Mouse (Mus musculus): ENCODE measurements around the gene Masp2.

Gene Masp2

DNA sequence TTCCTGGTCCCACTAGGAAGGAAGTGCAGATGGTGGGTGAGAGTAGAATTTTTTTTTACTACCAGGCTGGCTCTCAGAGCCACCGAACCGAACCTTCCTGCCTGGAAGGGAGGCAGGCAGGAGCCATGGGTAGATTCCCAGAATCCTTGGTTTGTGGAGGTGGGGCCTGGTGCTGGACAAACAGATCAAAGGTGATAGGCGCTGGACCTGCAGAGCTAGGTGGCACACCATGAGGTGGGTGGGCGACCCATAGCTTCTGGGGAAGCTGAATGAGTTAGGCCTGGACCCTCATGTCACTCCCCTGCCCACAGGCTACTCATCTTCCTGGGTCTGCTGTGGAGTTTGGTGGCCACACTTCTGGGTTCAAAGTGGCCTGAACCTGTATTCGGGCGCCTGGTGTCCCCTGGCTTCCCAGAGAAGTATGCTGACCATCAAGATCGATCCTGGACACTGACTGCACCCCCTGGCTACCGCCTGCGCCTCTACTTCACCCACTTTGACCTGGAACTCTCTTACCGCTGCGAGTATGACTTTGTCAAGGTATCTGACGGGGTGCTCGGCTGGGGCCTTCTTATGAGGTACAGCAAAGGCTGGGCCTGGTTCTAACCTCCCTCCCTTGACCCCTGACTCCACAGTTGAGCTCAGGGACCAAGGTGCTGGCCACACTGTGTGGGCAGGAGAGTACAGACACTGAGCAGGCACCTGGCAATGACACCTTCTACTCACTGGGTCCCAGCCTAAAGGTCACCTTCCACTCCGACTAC is at the start of gene Masp2:
Gene Masp2, plus strand, starts transcription at position 198 of the 764 bp plus-strand sequence.
- no peak for DNase-seq (ENCODE audit: low spot score)

DNA sequence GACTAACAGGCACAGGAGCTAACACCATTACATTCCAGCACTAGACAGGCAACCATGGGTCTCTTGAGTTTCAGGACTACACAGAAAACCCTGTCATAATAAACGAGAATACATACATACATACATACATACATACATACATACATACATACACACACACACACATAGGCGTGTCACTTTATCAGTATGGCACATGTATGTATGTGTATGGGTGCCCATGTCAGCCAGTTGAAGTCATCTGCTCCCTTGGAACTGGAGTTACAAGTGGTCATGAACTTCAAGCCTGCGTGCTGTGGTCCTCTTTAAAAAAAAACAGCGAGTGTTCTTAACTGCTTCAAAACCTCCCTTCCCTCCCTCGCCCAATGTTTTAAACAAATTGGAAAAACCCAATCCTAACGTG is 44.6 kb upstream of the Masp2 start:
- no peak for DNase-seq (ENCODE audit: low spot score)

GRCm38 (mm10) chr4:148558297-148559000 is 43.9 kb upstream of the Masp2 start, which contains the start of gene Exosc10:
Gene Exosc10, plus strand, starts transcription at chr4:148558429.
- peak; percentile 74 for DNase-seq (ENCODE audit: low spot score)

DNA sequence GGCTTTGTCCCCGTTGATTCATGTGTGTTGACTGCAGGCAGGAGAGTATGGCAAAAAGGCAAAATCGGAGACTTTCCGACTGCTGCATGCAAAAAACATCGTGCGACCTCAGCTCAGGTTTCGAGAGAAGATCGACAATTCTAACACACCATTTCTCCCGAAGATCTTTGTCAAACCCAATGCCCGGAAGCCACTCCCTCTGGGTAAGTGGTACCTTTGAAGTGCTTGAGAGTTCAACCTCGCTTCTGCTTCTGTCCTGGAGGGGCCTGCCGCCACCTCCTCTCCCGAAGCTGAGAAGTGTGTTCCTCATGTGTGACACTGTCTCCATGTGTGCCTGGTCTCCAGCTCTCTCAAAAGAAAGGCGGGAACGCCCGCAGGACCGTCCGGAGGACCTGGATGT is 39.7 kb upstream of the Masp2 start:
- DNase-seq (ENCODE audit: low spot score): no peak

DNA sequence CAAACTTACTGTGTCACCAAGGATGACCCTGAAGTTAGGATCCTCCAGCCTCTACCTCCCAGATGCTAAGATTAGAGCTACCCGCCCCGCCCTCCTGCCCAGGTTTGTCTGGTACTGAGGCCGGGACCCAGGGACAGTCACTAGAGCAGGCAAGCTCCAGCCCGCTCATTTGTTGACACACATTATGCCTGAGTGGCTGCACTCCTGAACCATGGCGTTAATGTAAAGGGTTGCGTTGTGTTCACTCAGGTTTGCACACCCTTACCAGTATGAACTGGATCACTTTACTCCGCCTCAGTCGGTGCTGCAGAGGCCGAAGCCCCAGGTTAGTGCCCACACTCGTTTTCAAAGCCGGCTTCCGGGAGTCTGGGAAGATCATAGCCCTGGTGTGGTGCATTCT is 38.8 kb upstream of the Masp2 start:
- DNase-seq (ENCODE audit: low spot score): no peak

- DNase-seq (ENCODE audit: low spot score): no peak
These were observed 32.2 kb upstream of the Masp2 start for GRCm38 (mm10) chr4:148570138-148570537.

DNA sequence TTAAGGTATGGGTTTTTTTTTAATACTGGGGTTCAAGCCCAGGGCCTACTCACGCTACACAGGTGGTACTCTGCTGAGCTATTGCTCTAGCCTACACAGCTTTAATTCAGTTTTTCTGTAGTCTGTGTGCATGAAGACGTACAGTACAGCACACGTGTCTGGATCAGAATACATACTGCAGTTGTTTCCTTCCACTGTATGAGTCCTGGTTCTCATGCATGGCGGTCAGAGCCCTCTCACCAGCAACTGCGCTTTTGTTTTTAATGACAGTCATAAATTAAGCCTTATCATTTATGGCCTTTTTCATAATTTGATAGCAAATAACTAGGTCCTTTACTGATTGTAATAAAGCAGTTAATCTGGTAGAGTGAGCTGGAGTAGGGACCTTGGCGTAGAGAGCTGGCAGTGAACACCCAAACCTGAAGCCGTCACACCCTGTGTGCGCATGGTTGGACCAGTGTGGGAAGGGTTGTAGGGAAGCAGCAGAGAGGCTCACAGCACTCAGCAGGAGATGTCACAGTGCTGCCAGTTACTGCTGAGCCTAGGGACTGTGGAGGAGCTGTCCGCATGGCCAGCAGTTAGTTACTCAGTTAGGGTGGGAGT is 31.6 kb upstream of the Masp2 start:
- DNase-seq (ENCODE audit: low spot score): no peak

DNA sequence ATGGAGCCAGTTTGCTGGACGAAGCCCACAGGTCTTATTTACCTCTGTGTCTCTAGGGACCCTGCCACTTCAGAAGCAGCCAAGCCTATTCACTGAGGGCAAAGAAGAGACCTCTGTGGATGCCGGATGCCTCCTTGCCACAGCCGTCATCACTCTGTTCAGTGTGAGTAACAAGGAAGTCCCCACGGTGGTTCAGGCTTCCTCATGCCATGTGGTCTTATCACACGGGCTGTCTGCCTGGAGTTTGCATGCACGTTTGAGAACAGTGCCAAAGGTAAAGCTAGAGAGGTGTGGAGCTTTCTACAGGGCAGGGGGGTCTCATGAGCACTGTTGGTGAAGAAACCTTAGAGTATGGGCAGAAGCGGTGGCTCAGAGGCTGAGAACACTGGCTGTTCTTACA is 29.1 kb upstream of the Masp2 start:
- DNase-seq (ENCODE audit: low spot score): no peak

DNA sequence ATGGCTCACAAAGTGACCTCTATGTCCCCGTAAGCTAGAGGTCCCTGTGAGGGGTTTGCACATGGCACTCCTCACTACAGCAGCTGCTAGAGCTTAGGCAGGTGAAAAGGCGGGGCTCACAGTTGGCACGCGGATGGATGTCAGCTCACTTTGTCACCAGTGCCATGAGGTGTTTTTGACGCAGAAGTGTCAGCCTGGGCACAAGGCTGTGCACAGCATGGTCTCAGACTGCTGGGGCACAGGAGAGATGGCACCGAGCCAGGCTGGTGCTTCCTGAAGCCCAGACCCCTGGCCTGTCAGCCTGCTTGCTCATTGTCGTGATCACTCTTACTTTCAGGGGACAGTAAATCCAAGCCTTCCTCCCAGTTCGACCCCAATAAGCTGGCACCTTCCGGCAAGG is 21.6 kb upstream of the Masp2 start:
- no peak for DNase-seq (ENCODE audit: low spot score)

DNA sequence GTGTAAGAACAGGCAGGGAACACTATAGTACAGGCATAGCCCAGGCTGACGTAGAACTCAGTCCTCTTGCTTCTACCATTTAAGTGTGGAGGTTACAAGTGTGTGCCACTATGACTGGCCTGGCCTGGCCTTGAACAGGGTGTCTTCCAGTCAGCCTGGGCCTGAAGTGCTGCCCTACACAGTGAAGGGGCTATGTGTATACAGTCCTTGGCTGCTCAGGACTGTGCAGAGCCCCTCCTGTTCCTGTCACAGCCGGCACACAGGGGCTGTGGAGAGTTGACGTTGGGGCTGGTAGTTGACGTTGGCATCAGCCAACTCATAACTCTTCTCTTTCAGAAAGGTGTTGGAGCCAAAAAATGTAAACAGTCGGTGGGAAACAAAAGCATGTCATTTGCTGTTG is 20.9 kb upstream of the Masp2 start:
- no peak for DNase-seq (ENCODE audit: low spot score)

DNA sequence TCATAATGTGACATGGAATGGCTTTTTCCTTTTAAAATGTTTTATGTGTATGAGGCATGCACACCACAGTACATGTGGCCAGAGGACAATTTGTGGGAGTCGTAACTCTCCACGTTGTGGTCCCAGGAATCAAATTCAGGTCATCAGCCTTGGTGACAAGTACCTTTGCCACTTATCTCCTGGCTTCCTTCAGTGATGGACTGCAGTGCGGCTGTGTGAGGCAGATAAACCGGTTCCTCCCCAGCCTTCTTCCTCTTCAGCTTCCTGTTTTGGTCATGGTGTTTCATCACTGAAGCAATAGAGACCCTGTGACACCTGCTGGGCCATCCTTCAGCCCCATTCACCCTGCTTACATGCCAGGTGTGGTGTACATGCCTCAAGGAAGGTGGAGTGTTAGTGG is 19.1 kb upstream of the Masp2 start:
- no peak for DNase-seq (ENCODE audit: low spot score)

- DNase-seq (ENCODE audit: low spot score): no peak
These were observed 15.7 kb upstream of the Masp2 start for GRCm38 (mm10) chr4:148586648-148587047.

GRCm38 (mm10) chr4:148588793-148589192 is 13.6 kb upstream of the Masp2 start:
- no peak for DNase-seq (ENCODE audit: low spot score)

DNA sequence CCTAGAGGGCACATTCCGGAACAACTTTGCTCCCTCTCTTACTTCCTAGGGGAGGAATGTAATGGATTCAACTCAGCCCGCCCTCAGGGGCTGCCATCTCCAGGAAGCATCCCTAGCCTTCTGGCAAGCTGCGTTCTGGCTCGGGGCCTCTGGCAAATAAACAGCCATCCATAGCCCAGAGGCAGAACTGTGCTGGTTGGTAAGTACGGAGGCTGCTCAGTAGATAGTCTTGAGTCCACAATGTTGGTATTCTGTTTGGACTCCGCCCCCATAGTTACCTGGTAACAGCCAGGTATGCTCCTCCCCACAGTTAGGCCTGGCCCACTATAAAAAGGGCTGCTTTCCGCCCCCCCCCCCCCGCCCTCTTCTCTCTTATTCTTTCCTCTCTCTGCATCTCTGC is 12.8 kb upstream of the Masp2 start:
- no peak for DNase-seq (ENCODE audit: low spot score)

DNA sequence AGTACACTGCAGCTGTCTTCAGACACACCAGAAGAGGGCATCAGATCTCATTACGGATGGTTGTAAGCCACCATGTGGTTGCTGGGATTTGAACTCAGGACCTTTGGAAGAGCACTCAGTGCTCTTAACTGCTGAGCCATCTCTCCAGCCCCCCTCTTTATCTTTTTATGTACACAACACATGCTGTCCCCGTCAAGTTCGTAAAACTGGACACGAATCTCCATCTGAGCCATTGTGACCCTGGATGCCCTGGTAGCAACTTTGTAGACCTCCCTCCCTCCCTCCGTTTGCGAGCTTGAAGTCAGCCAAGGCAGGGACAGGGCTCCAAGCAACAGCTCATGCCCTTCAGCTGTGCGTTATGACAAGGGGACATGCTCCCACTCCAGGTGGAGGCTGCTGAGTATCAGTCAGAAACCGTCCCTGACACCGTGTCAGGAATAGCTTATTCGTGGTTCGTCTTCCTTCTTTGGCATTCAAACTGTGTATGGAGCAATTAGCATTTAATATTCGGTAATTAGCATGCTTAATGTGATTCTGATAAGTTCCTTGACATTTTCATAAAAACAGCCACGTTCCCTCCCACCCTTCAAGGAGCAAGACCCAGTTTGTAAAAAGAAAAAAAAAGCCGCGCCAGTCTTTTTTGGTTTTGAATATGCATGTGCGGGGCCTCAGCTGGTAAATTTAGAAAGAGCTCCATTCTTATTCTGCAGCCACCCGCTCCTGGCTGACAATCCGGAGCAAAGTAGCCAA is 11.8 kb upstream of the Masp2 start:
- DNase-seq (ENCODE audit: low spot score): no peak

GRCm38 (mm10) chr4:148591171-148591630 is 11.2 kb upstream of the Masp2 start, which contains the start of gene Srm:
Gene Srm, plus strand, starts transcription at chr4:148591503.
- DNase-seq (ENCODE audit: low spot score): peak; percentile 97

DNA sequence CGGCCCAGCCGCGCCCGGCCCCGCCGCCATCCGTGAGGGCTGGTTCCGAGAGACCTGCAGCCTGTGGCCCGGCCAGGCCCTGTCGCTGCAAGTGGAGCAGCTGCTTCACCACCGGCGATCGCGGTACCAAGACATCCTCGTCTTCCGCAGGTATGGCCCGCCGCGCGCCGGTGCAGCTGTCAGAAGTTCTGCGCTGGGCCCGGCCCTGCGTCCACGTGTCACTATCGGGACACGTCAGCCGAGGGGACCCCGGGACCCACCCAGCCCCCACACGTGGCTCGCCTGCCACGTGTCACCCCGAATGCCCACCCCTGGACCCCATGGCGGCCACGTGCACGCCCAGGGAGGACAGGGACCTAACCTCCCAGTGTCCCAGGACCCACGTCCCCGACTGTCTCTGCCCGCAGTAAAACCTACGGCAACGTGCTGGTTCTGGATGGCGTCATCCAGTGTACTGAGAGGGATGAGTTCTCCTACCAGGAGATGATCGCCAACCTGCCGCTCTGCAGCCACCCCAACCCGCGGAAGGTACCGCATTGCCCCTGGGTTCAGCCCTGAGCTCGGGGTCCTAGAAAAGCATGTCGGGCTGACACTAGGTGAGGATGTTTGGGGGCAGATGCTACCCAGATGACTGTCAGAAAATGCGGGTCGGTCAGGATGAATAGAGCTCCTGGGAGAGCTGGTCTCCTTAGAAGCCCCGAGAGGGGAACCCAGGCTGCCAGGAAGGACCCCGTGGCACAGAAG is 10.5 kb upstream of the Masp2 start:
- no peak for DNase-seq (ENCODE audit: low spot score)

DNA sequence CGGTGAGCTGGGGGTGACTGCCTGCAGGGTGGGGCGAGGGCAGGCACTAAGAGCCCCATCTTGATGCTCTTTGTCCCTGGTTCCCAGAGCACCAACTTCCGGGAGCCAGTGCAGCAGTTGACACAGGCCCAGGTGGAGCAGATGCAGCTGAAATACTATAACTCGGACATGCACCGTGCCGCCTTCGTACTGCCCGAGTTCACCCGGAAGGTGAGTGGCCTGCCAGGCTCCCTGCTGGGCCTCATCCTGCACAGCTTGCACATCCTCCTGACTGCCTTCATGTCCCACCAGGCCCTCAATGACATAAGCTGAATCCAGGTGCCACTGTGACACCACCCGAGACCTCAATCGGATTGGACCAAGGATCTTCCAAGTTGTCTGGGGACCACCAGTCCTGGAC is 8.4 kb upstream of the Masp2 start:
- no peak for DNase-seq (ENCODE audit: low spot score)

DNA sequence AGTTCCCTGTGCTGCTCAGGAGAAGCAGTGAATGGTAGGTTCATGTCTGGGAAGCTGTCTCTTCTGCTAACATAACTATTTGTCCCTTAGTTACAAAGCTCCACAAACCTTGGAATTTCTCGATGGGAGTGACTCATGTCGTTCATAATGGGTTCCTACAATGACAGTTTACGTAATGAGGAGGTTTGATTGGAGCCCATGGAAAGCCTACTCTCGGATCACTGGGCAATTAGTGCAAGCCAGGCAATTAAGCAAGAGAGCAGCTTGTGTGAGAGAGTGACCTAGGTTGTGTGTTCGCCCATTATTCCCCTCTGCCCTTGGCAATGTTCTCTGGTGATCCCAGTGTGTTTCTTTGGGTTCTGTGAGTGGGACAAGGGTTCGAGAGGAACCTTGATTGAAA is 6.4 kb upstream of the Masp2 start:
- no peak for DNase-seq (ENCODE audit: low spot score)

DNA sequence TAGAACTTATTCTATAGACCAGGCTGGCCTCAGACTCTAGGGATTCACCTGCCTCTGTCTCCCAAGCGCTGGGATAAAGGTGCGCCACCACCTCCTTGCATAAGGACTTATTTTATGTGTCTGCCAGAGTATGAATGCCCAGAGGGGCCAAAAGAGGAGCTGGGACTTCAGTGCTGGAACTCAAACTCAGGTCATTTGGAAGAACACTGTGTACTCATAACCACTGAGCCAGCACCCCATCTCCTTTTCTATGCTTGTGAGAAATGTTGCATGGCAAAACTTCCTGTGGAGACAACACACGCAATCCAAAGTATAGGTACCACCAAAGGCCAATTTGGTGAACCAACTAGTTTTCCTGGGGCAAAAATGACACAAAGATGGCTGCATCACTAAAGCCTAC is 5.6 kb upstream of the Masp2 start:
- DNase-seq (ENCODE audit: low spot score): no peak

DNA sequence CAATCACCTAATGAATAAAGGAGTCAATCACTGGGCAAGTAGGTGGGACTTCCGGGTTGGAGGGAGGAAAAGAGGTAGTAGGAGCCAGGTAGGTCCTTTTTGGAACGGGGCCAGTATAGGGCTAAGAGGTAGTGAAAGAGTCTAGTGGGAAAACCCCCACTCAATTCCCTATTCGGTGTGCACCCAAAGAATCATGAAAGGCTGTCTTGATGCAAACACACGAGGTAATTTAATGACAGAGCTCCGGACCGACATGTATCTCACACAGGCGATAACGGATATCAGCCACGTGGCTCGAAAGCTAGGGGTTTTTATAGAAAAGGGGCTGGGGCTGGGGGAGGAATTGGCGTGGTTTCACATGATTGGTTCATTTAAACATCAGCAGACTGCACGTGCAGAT is 3.5 kb upstream of the Masp2 start:
- DNase-seq (ENCODE audit: low spot score): no peak

GRCm38 (mm10) chr4:148600316-148600715 is 2.0 kb upstream of the Masp2 start:
- DNase-seq (ENCODE audit: low spot score): no peak

Data from ovary, adult 18-20 months (tissue).